Mouse (Mus musculus) lung, adult 18-20 months (tissue): Measurements from ENCODE around the gene Gm10024.
"Not testable (repeated sequence)": the region's sequence is repeated elsewhere in the genome, so short reads cannot be mapped to it uniquely, and the experiment has no call there.

Source experiments
- DNase-seq, 2 experiments: peaks; one replicate each; pipeline ENCODE4 v3.0.0; 2022; ENCODE audit warnings: mixed read lengths in 2 of 2

Gm10024 gene

GRCm38 (mm10) chr10:77711157-77711556 lies at the start of gene Gm10024:
Gm10024 (plus strand) TSS chr10:77711457.
- DNase-seq, result not testable (repeated sequence)

DNA sequence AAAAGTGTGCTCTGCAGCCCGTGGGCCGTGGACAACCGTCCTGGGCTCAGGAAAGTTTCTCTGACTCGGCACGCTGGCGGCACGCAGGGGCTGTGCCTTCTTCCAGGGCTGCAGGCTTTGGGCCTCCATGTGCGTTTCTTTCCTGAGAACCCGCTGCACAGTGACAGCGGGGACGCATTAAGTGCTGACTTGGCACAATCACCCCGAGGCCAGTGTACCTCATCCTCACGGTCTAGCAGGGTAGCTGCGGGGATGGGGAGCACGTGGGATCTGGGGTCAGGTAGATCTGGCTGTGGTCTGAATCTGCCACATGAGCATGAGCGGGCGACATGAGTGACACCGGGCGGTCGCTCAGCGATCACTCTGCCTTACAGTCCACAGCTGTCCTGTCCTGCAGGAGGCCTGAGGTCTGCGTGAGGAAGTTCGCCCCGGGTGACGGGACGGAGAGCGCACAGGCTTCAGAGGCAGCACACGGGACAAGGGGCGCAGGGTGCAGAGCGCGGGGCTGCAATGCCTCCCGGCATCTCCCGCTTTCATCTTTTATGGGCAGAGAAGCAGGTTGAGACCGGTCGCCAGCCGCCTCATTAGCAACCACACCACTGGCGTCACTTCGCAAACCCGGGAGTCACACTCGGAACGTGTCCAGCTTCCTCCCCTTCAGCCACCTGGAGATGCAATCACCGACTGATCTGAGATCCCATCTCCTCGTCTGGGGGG lies 47.1 kb upstream of the Gm10024 start:
- DNase-seq, result no peak

- DNase-seq, result no peak
Measured at GRCm38 (mm10) chr10:77666342-77666741, 44.9 kb upstream of the Gm10024 start.

DNA sequence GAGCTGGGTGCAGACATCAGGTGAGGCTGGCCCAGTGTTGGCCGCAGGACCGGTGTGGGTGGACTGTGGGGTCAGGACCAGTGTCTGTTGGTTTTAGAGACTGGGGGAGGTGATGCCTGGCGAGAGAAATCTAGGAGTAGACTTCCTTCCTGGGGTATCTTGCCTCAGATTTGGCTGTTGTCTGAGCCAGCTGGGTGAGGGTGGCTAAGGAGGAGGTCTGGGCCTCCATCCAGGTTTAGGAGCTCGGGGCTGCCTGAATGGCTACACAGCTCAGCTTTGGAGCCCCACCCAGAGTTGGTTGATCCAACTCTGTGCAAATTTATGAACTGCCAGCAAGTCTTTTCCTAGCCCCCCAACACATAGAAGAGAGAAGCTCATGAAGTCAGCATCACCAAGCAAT lies 43.9 kb upstream of the Gm10024 start:
- DNase-seq, result no peak

- DNase-seq, result no peak
Measured at GRCm38 (mm10) chr10:77670710-77671109, 40.5 kb upstream of the Gm10024 start.

DNA sequence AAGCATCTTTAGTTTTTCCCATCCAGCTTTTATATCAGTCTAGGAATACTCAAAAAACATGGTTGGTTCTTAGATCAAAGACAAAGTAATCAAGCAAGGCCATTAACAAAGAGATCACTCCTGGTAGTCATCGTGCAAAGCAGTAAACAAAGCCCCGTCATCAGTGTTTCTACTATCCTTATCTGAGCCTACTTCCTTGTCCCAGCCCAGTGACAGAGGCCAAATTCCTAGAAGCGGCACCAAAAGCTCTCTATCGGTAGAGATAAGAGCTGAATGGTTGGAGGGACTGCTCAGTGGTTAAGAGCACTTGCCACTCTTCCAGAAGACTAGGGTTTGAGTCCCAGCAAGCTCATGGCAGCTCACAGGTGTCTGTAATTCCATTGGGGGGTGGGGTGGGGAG lies 39.7 kb upstream of the Gm10024 start:
- DNase-seq, result no peak

GRCm38 (mm10) chr10:77673765-77674164 lies 37.5 kb upstream of the Gm10024 start:
- no peak for DNase-seq

GRCm38 (mm10) chr10:77677562-77677961 lies 33.7 kb upstream of the Gm10024 start:
- no peak for DNase-seq

DNA sequence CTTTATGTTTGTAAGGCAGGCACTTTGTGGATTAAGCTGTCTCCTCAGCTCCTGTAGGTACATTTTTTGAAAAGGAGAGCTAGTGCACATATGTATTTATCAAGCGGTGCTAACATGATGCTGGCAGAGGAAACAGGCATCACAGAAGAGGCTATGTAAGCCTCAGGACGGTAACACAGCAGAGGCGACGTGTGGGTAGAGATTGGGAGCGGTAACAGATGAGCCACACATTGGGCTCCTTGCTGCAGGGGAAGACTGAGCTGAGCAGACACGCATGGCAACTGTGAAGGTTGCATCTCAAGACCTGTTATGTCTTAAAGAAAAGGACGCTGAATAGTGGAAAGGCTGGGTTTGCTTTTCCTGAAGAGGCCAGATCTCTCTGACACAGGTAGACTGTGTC lies 28.3 kb upstream of the Gm10024 start:
- no peak for DNase-seq

GRCm38 (mm10) chr10:77684181-77684580 lies 27.1 kb upstream of the Gm10024 start:
- DNase-seq, result no peak

DNA sequence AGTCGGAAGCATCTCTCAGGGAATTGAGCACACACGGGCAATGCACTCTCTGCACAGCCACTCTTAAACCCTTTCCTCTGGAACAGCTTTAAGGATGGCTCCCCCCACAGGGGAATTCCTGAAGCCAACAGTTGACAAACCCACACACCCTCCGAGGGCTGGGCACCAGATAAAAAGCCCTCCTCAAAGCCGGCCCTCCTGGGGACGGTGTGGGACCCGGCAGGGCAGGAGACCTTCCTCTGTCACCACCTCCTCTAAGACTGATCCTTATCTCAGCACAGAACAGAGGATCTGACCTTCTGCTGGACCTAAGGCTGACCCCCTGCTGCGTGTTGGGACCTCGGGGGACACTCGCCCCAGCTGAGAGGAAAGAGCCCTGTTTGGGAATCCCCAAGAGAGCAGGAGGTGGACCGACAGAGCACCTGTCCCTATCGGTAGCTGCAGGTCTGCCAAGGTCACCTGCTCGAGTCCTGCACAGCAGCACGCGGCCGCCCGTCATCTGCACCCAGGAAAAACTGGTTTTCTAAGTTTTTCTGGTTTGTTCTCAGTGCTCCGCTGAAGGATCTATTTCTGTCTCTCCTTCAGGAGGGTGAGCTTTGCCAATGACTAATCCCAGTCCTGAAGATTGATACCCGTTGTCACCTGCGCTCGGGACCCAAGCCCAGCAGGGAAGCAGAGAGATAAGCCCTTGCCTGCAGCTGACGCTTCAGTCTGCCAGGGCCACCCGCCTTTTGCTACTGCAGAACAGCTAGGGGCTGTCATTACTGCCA lies 25.2 kb upstream of the Gm10024 start, which contains the start of gene Tspear:
Gene Tspear, plus strand, starts transcription at position 675 of the 770 bp plus-strand sequence.
- DNase-seq, result no peak

DNA sequence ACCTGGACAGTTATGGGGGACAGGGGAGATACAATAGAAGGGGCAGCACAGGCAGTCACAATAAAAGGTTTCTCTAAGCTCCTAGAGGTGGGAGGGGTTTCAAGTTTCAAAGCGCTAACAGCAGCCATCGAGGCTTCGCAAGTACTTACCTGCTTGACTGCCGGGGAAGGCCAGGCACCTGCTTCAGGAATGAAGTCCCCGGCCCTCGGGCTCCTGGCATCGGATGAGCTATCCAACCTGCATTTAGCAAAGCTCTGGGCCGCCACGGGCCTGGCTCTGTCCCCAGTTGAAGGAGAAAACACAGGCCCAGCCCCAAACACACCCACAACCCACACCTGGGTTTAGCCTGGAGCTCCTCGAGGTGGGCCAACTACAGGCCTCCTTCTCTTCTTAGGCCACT lies 24.2 kb upstream of the Gm10024 start:
- no peak for DNase-seq

GRCm38 (mm10) chr10:77690356-77690807 lies 20.9 kb upstream of the Gm10024 start, which contains the start of gene Gm19402:
Gm19402 (minus strand) TSS chr10:77690757.
- not testable (repeated sequence) for DNase-seq

DNA sequence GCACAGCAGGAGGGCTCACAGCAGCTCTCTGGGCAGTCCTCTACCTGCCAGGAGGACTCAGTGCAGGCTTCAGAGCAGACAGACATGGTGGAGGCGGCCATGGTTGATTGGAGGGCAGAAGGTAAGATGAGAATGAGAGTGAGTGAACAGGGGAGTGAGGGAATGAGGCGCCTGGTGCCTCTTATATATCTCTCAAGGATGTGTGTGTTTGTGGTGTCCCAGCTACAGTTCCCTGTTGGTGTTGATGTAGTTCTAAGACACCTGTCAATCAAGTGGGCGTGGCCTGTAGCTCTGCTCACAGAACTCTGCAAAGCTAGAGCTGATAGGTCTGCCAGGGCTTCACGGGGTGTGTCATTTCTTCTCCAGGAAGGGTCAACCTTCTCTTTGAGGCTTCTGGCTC lies 14.1 kb upstream of the Gm10024 start, which contains the start of gene Gm9508:
Gene Gm9508, minus strand, starts transcription at position 101 of the 400 bp plus-strand sequence.
- DNase-seq, result no peak

DNA sequence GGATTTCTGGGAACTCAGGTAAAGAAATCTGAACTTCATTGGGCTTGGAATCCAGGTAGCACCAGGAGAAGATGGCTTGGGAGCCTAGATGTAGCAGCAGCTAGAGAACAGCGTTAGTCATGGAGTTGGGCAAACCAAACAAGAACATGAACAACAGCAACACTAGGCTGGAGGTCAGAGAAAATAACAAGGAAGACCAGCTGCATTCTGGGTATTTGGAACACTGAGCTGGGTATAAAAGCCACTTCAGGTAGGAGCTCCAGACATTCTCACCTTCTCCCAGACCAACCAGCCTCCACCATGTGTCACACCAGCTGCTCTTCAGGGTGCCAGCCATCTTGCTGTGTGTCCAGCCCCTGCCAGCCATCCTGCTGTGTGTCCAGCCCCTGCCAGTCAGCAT lies 4.9 kb upstream of the Gm10024 start, which contains the start of gene Gm10272:
Gene Gm10272, plus strand, starts transcription at position 301 of the 400 bp plus-strand sequence.
- DNase-seq, result no peak

GRCm38 (mm10) chr10:77709831-77710230 lies 1.4 kb upstream of the Gm10024 start:
- DNase-seq, result no peak

- DNase-seq, result no peak
Measured at GRCm38 (mm10) chr10:77713734-77714133, 2.5 kb downstream of the Gm10024 start.

DNA sequence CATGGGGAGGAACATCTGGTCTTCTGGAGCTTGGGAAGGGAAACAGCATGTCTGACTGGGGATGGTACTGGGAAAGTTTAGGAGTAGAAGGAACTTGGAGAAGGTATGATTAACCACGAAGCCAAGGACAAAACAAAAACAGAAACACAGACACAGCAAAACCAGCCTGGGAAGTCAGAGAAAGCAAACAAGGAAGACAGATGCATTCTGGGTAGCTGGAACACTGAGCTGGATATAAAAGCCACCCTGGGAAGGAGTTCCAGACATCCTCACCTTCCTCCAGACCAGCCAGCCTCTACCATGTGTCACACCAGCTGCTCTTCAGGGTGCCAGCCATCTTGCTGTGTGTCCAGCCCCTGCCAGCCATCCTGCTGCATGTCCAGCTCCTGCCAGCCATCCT lies 4.2 kb downstream of the Gm10024 start, which contains the start of gene Gm10142:
Gene Gm10142, plus strand, starts transcription at position 301 of the 400 bp plus-strand sequence.
- DNase-seq, result no peak

DNA sequence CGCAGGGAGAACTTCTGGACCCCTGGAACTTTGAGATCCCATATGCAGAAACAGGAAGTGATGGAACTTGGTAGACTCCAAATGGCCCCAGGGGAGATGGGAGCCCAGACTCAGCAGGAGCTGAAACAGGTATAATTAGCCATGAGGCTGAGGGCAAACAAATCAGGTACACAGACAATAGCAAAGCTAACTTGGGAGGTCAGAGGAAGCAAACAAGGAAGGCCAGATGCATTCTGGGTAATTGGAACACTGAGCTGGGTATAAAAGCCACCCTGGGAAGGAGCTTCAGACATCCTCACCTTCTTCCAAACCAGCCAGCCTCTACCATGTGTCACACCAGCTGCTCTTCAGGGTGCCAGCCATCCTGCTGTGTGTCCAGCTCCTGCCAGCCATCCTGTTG lies 9.0 kb downstream of the Gm10024 start, which contains the start of gene Krtap12-1:
Gene Krtap12-1, plus strand, starts transcription at position 301 of the 400 bp plus-strand sequence.
- not testable (repeated sequence) for DNase-seq

- DNase-seq, result no peak
Measured at GRCm38 (mm10) chr10:77724855-77725254, 13.6 kb downstream of the Gm10024 start.

DNA sequence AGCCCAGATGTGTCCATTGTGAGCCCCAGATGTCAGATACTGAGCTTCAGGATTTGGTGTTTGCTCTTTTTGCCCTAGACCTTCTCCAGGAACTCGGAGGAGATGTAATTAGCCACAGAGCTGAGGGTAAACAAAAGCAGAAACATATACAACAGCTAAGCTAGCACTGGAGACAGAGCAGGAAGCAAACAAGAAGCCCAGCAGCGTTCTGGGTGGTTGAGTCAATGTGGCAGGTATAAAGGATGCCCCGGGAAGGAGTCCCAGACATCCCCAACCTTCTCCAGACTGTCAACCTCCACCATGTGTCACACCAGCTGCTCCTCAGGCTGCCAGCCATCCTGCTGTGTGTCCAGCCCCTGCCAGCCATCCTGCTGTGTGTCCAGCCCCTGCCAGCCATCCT lies 14.9 kb downstream of the Gm10024 start, which contains the start of gene Gm10100:
Gene Gm10100, plus strand, starts transcription at position 301 of the 400 bp plus-strand sequence.
- no peak for DNase-seq

GRCm38 (mm10) chr10:77728280-77728679 lies 17.0 kb downstream of the Gm10024 start:
- DNase-seq, result no peak

GRCm38 (mm10) chr10:77729241-77729640 lies 18.0 kb downstream of the Gm10024 start:
- DNase-seq, result no peak
